Mouse (Mus musculus) B cell, adult 2 months (primary cell): ENCODE results near the gene Ago4.

Experiments
- DNase-seq, 2 experiments: peaks; one replicate each; pipeline ENCODE4 v3.0.0; 2022

Ago4 gene

GRCm38 (mm10) chr4:126468285-126468901 is 64.9 kb downstream of the Ago4 start, which contains the start of gene Ago1:
Gene Ago1 (minus strand): TSS chr4:126468583.
- DNase-seq = peak; percentile 97

- DNase-seq = peak; percentile 73 to 74
These were observed 65.5 kb downstream of the Ago4 start for GRCm38 (mm10) chr4:126467721-126468284.

- DNase-seq = no peak
These were observed 67.0 kb downstream of the Ago4 start for GRCm38 (mm10) chr4:126466251-126466750.

- DNase-seq = no peak
These were observed 67.4 kb downstream of the Ago4 start for GRCm38 (mm10) chr4:126465843-126466242.

GRCm38 (mm10) chr4:126464892-126465235 is 68.4 kb downstream of the Ago4 start:
- no peak for DNase-seq

DNA sequence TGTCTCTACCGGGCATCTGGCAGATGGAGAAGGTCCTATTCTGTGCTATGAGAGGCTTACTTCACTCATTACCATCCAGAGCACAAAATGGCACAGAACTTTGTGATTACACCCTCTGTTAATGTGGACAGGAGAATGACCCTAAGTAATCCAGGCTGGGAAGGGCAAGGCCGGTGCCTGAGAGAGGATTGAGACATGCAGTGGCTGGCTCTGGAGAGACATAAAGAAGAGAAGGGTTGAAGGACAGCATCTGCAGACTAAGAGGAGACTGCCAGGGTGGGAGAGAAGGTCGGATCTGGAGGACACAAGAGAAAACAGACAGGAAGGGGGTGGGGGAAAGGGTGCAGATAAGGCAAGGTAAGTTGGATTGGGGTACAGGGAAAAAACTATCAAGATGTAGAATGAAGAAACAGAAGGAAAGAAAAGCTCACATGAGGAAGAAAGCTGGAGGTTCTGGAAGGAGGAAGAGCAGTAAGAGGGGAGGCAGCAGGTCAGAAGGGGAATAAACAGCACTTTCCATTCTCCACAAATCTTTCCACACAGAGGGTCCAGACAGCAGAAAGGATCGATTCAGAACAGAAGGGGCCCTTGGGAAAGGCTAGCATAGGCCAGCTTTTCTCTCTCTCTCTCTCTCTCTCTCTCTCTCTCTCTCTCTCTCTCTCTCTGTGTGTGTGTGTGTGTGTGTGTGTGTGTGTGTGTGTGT is 68.9 kb downstream of the Ago4 start:
- no peak for DNase-seq

GRCm38 (mm10) chr4:126455441-126455840 is 77.8 kb downstream of the Ago4 start:
- DNase-seq = no peak

GRCm38 (mm10) chr4:126454547-126455254 is 78.6 kb downstream of the Ago4 start:
- no peak for DNase-seq

- DNase-seq = no peak
These were observed 83.0 kb downstream of the Ago4 start for GRCm38 (mm10) chr4:126450268-126450667.

DNA sequence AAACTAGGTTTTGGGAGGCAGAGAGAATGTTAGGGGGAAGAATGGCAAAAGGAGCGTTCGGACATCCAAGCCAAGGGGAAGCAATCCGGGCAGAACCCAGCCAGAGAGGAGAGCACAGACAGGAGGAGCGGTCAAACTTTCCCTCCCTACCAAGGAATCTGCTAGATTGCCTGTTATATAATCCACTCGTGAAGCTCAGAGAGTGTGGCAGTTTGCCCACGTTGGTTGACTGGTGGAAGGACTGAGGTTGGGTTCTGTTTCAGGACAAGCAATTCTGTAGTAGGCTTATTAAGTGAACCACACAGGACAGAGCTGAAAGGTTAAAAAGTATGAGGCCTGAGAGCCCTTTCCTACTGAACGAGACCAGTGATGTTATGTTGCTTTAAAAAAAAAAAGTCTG is 86.1 kb downstream of the Ago4 start:
- DNase-seq = no peak

- DNase-seq = no peak
These were observed 88.7 kb downstream of the Ago4 start for GRCm38 (mm10) chr4:126444528-126444927.
